Mouse (Mus musculus): ENCODE measurements at regions not wholly inside any gene's neighbourhood (a gene's known extent, or its start where the extent isn't known, plus 50 kb on each side); places are given as distances from the start of the nearest gene placed in this dataset.

DNA sequence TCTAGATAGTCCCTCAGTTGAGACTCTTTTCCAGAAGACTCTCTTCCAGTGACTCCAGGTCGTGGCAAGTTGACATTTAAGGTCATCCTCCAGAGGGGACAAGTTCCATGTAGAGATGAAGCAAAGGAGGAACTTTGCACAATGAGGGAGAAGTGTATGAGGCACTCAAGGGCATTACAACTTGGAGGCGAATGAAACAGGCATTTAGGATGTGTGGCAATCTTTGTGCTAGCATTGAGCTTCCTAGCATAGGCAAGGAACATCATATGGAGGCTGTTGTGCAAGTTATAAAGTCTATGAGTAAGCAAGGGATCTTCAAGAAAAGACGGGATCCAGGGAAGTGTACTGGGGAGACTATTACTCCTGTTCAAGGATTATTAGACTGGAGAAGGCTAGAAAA is 70.9 kb downstream of the Kctd12 start:
- no peak overlapping the region for H3K4me3 ChIP-seq (ENCODE audit: extremely low read depth, insufficient read depth, insufficient read length)
- peaks cover 23% of the 10 kb centered on the region for H3K4me1 ChIP-seq (ENCODE audit: control insufficient read depth, insufficient read depth, insufficient read length)
- no peaks in the 10 kb centered on the region for H3K27me3 ChIP-seq (ENCODE audit: control insufficient read depth, insufficient read depth, low read length)
- no peak for DNase-seq (ENCODE audit: low read depth in 1 of 2, low spot score in 2 of 2)
- H3K36me3 ChIP-seq (ENCODE audit: control insufficient read depth, insufficient read depth, low read length): no peaks in the 10 kb centered on the region
- TF ChIP-seq CTCF (IDR thresholded peaks at IDR 0.05; ENCODE audit: extremely low read depth, insufficient read depth, insufficient read length, insufficient replicate concordance): no peak
- no peak for TF ChIP-seq POLR2A (IDR thresholded peaks at IDR 0.05; ENCODE audit: low read depth, low read length)
- no peak overlapping the region for H3K27ac ChIP-seq (ENCODE audit: insufficient read depth, low read length)
- 75% methylated on average over 3 of the region's 3 CpGs for WGBS

DNA sequence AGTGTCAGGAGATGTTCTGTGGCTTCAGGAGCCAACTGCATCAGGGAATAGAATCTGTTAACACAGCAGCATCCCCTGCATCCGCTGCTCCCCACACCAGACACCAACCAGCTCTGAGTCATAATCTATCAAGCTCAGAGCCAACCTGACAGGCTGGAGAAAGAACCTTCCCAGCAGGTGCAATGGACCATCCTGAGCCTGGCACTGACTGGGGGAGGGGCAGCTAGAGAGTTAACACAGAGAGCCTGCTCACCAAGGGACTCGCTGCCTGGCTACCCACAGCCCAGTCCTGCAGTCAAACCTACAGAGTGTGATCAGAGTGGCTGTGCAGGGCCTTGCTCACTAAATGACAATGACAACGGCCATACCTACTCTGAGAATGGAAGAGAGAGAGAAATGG is 73.4 kb downstream of the Kctd12 start:
- WGBS: 74% methylated on average over 3 of the region's 3 CpGs
- DNase-seq (ENCODE audit: low read depth in 1 of 2, low spot score in 2 of 2): no peak
- H3K36me3 ChIP-seq (ENCODE audit: control insufficient read depth, insufficient read depth, low read length): no peaks in the 10 kb centered on the region
- H3K27me3 ChIP-seq (ENCODE audit: control insufficient read depth, insufficient read depth, low read length): no peaks in the 10 kb centered on the region
- H3K27ac ChIP-seq (ENCODE audit: insufficient read depth, low read length): peak overlapping the region; percentile 43
- H3K4me1 ChIP-seq (ENCODE audit: control insufficient read depth, insufficient read depth, insufficient read length): peaks cover 32% of the 10 kb centered on the region
- TF ChIP-seq CTCF (IDR thresholded peaks at IDR 0.05; ENCODE audit: extremely low read depth, insufficient read depth, insufficient read length, insufficient replicate concordance): no peak
- TF ChIP-seq POLR2A (IDR thresholded peaks at IDR 0.05; ENCODE audit: low read depth, low read length): no peak
- H3K4me3 ChIP-seq (ENCODE audit: extremely low read depth, insufficient read depth, insufficient read length): no peak overlapping the region

DNA sequence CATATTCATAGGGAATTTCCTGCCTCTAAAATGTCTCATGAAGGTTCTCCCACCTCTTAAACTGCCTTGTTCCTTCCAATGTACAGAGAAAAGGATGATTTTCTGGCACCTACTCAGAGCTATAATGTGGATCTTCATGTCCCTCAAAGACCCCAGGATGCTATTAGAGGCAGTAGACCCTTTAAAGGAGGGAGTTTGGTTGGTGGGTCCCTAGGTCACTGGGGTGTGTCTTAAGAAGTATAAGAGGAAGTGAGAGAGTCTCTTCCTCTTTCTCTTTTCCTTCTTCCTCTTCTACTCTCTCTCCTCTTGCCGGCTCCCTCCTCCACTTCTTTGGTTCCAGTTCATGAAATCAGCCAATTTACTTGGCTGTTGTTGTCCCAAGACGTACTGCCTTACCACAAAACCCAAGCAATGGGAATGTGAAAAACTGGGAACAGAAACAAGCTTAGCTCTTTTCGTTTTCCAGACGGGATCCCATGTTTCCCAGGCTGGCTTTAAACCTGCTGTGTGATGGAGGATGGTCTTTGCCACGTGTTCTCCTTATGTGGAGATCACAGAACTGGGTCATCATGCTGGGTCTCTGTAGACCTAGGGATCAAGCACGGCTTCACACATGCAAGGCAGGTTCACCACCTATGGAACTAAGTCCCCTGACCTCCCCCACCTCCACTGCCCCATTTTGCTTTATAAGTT is 74.9 kb downstream of the Kctd12 start:
- peak overlapping the region; percentile 94 for H3K27ac ChIP-seq (ENCODE audit: insufficient read depth, low read length)
- TF ChIP-seq POLR2A (IDR thresholded peaks at IDR 0.05; ENCODE audit: low read depth, low read length) (no peak), CTCF (IDR thresholded peaks at IDR 0.05; ENCODE audit: extremely low read depth, insufficient read depth, insufficient read length, insufficient replicate concordance) (no peak)
- no peak overlapping the region for H3K4me3 ChIP-seq (ENCODE audit: extremely low read depth, insufficient read depth, insufficient read length)
- H3K27me3 ChIP-seq (ENCODE audit: control insufficient read depth, insufficient read depth, low read length): no peaks in the 10 kb centered on the region
- no peaks in the 10 kb centered on the region for H3K36me3 ChIP-seq (ENCODE audit: control insufficient read depth, insufficient read depth, low read length)
- WGBS: 38% methylated on average over 6 of the region's 6 CpGs
- peak in 1 of 2 experiments; percentile 45 for DNase-seq (ENCODE audit: low read depth in 1 of 2, low spot score in 2 of 2)
- peaks cover 38% of the 10 kb centered on the region for H3K4me1 ChIP-seq (ENCODE audit: control insufficient read depth, insufficient read depth, insufficient read length)

DNA sequence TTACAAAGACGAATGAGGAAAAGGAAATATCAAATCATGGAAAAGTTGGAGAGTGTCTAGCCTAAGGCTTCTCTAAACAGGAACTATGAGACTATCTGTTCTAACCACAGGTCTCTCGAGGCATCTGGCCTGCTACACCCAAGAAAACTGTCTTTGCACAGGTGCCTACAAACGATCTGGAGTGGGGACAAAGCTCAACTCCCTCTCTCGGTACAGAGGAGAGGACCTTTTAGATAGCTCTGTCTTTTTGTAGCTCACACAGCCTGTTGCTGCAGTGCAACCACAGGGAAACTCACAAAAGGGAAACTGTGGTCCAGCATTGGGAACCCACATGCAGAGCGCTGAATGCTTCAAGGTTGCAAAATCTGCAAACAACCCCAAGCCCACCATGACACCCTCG is 75.6 kb downstream of the Kctd12 start:
- DNase-seq (ENCODE audit: low read depth in 1 of 2, low spot score in 2 of 2): peak; percentile 49
- Histone ChIP-seq H3K4me3 (ENCODE audit: extremely low read depth, insufficient read depth, insufficient read length) (no peak overlapping the region; the same call in 1 of the 2 replicates), H3K36me3 (ENCODE audit: control insufficient read depth, insufficient read depth, low read length) (no peaks in the 10 kb centered on the region), H3K4me1 (ENCODE audit: control insufficient read depth, insufficient read depth, insufficient read length) (peaks cover 38% of the 10 kb centered on the region), H3K27me3 (ENCODE audit: control insufficient read depth, insufficient read depth, low read length) (no peaks in the 10 kb centered on the region), H3K27ac (ENCODE audit: insufficient read depth, low read length) (peak overlapping the region; percentile 94)
- WGBS: 7% methylated on average over 6 of the region's 6 CpGs
- no peak for TF ChIP-seq POLR2A (IDR thresholded peaks at IDR 0.05; ENCODE audit: low read depth, low read length)
- no peak for TF ChIP-seq CTCF (IDR thresholded peaks at IDR 0.05; ENCODE audit: extremely low read depth, insufficient read depth, insufficient read length, insufficient replicate concordance)

DNA sequence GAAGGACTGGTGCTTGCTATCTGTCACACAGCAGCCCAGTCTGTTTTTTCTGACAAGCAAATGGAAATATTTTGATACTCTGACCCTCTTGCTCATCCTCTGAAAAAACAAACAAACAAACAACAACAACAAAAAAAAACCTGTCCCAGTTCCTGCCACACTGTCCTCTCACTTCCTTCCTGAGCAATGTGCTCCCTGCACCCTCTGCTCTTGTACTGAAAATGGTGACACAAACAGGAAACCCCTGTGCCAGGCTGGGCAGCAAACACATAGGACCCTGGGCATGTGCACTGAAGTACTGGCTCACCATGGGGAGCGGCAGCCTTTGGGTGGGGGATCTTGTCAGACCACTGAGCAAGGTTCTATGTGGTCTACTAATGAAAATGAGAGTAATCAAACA is 76.2 kb downstream of the Kctd12 start:
- no peak overlapping the region for H3K4me3 ChIP-seq (ENCODE audit: extremely low read depth, insufficient read depth, insufficient read length)
- no peaks in the 10 kb centered on the region for H3K27me3 ChIP-seq (ENCODE audit: control insufficient read depth, insufficient read depth, low read length)
- TF ChIP-seq POLR2A (IDR thresholded peaks at IDR 0.05; ENCODE audit: low read depth, low read length) (no peak), CTCF (IDR thresholded peaks at IDR 0.05; ENCODE audit: extremely low read depth, insufficient read depth, insufficient read length, insufficient replicate concordance) (no peak)
- peak in 1 of 2 experiments; percentile 45 for DNase-seq (ENCODE audit: low read depth in 1 of 2, low spot score in 2 of 2)
- peaks cover 35% of the 10 kb centered on the region for H3K4me1 ChIP-seq (ENCODE audit: control insufficient read depth, insufficient read depth, insufficient read length)
- WGBS: 21% methylated on average over 1 of the region's 1 CpGs
- H3K27ac ChIP-seq (ENCODE audit: insufficient read depth, low read length): peak overlapping the region; percentile 94
- H3K36me3 ChIP-seq (ENCODE audit: control insufficient read depth, insufficient read depth, low read length): no peaks in the 10 kb centered on the region

DNA sequence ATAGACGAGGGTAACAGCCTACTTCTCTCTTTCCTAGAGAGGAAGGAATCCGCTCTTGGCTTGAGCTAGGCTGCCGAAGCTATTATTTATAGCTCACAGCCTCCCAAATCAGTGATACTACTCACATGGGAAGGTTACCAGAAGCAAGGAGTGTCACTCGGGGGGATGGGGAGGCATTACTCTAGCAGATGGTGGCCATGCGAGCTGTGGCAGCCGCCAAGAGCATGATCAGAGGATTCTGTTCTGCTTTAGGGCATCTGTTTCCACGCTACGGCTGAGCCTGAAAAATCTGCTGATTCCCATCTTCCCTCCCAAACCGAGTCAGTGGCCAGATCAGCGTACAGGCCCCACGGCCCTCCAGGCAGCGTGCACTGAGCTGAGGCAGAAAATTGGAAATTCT is 79.5 kb downstream of the Kctd12 start:
- no peaks in the 10 kb centered on the region for H3K27me3 ChIP-seq (ENCODE audit: control insufficient read depth, insufficient read depth, low read length)
- H3K4me3 ChIP-seq (ENCODE audit: extremely low read depth, insufficient read depth, insufficient read length): no peak overlapping the region
- no peak overlapping the region for H3K27ac ChIP-seq (ENCODE audit: insufficient read depth, low read length)
- H3K4me1 ChIP-seq (ENCODE audit: control insufficient read depth, insufficient read depth, insufficient read length): peaks cover 23% of the 10 kb centered on the region
- WGBS: 33% methylated on average over 12 of the region's 12 CpGs
- TF ChIP-seq CTCF (IDR thresholded peaks at IDR 0.05; ENCODE audit: extremely low read depth, insufficient read depth, insufficient read length, insufficient replicate concordance) (no peak), POLR2A (IDR thresholded peaks at IDR 0.05; ENCODE audit: low read depth, low read length) (no peak)
- H3K36me3 ChIP-seq (ENCODE audit: control insufficient read depth, insufficient read depth, low read length): no peaks in the 10 kb centered on the region
- DNase-seq (ENCODE audit: low read depth in 1 of 2, low spot score in 2 of 2): no peak

DNA sequence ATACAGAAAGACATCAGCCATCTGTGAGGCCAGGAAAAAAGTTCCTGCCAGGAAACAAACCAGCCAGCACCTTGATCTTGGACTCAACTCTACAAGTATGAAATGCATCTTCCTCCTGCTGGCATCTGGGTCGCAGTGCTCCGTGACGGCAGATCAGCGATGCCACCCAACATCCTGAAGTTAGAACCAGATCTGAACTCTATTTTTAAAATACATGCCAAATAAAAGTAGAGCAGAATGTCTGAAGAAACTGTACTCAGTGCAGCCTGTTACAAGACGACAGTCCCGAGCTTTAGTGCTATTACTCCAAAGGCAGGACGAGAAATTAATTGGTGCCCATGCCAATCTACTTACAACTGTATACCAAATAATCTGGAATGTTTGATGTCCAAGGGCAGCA is 80.2 kb downstream of the Kctd12 start:
- no peak overlapping the region for H3K4me3 ChIP-seq (ENCODE audit: extremely low read depth, insufficient read depth, insufficient read length)
- 91% methylated on average over 7 of the region's 7 CpGs for WGBS
- no peak for DNase-seq (ENCODE audit: low read depth in 1 of 2, low spot score in 2 of 2)
- H3K36me3 ChIP-seq (ENCODE audit: control insufficient read depth, insufficient read depth, low read length): no peaks in the 10 kb centered on the region
- no peaks in the 10 kb centered on the region for H3K27me3 ChIP-seq (ENCODE audit: control insufficient read depth, insufficient read depth, low read length)
- no peak for TF ChIP-seq CTCF (IDR thresholded peaks at IDR 0.05; ENCODE audit: extremely low read depth, insufficient read depth, insufficient read length, insufficient replicate concordance)
- H3K27ac ChIP-seq (ENCODE audit: insufficient read depth, low read length): no peak overlapping the region
- H3K4me1 ChIP-seq (ENCODE audit: control insufficient read depth, insufficient read depth, insufficient read length): peaks cover 19% of the 10 kb centered on the region; the same call in 1 of the 2 replicates
